Mouse (Mus musculus): ENCODE data around the gene Cpxm2.

The Cpxm2 gene

GRCm38 (mm10) chr7:132154368-132154961 lies at the start of gene Cpxm2:
Gene Cpxm2 (minus strand): TSS chr7:132154739.
- no peak for DNase-seq (ENCODE audit: low read depth, low spot score)

- no peak for DNase-seq (ENCODE audit: low read depth, low spot score)
These were observed 49.6 kb upstream of the Cpxm2 start for GRCm38 (mm10) chr7:132204073-132204612.

GRCm38 (mm10) chr7:132199686-132200085 lies 45.1 kb upstream of the Cpxm2 start:
- DNase-seq (ENCODE audit: low read depth, low spot score): no peak

- DNase-seq (ENCODE audit: low read depth, low spot score): no peak
These were observed 44.3 kb upstream of the Cpxm2 start for GRCm38 (mm10) chr7:132198806-132199205.

- no peak for DNase-seq (ENCODE audit: low read depth, low spot score)
These were observed 43.4 kb upstream of the Cpxm2 start for GRCm38 (mm10) chr7:132197817-132198475.

- no peak for DNase-seq (ENCODE audit: low read depth, low spot score)
These were observed 42.0 kb upstream of the Cpxm2 start for GRCm38 (mm10) chr7:132196581-132196980.

- DNase-seq (ENCODE audit: low read depth, low spot score): no peak
These were observed 39.1 kb upstream of the Cpxm2 start for GRCm38 (mm10) chr7:132193606-132194005.

GRCm38 (mm10) chr7:132187456-132187855 lies 32.9 kb upstream of the Cpxm2 start:
- no peak for DNase-seq (ENCODE audit: low read depth, low spot score)

- DNase-seq (ENCODE audit: low read depth, low spot score): no peak
These were observed 29.4 kb upstream of the Cpxm2 start for GRCm38 (mm10) chr7:132183892-132184404.

GRCm38 (mm10) chr7:132181586-132182198 lies 27.2 kb upstream of the Cpxm2 start:
- DNase-seq (ENCODE audit: low read depth, low spot score): no peak

GRCm38 (mm10) chr7:132181042-132181441 lies 26.5 kb upstream of the Cpxm2 start:
- no peak for DNase-seq (ENCODE audit: low read depth, low spot score)

GRCm38 (mm10) chr7:132179049-132179448 lies 24.5 kb upstream of the Cpxm2 start:
- no peak for DNase-seq (ENCODE audit: low read depth, low spot score)

- DNase-seq (ENCODE audit: low read depth, low spot score): no peak
These were observed 20.2 kb upstream of the Cpxm2 start for GRCm38 (mm10) chr7:132174787-132175186.

- no peak for DNase-seq (ENCODE audit: low read depth, low spot score)
These were observed 19.8 kb upstream of the Cpxm2 start for GRCm38 (mm10) chr7:132174296-132174695.

GRCm38 (mm10) chr7:132172220-132172619 lies 17.7 kb upstream of the Cpxm2 start:
- DNase-seq (ENCODE audit: low read depth, low spot score): no peak

- no peak for DNase-seq (ENCODE audit: low read depth, low spot score)
These were observed 17.2 kb upstream of the Cpxm2 start for GRCm38 (mm10) chr7:132171716-132172115.

- no peak for DNase-seq (ENCODE audit: low read depth, low spot score)
These were observed 15.1 kb upstream of the Cpxm2 start for GRCm38 (mm10) chr7:132169419-132170169.

GRCm38 (mm10) chr7:132167239-132167638 lies 12.7 kb upstream of the Cpxm2 start:
- DNase-seq (ENCODE audit: low read depth, low spot score): no peak

- DNase-seq (ENCODE audit: low read depth, low spot score): no peak
These were observed 7.7 kb upstream of the Cpxm2 start for GRCm38 (mm10) chr7:132162254-132162653.

GRCm38 (mm10) chr7:132158321-132159025 lies 3.9 kb upstream of the Cpxm2 start:
- DNase-seq (ENCODE audit: low read depth, low spot score): no peak

- DNase-seq (ENCODE audit: low read depth, low spot score): no peak
These were observed 803 bp downstream of the Cpxm2 start for GRCm38 (mm10) chr7:132153725-132154147.
